ENCODE assay signal across 8 mouse cellular contexts in the genomic region with DNA sequence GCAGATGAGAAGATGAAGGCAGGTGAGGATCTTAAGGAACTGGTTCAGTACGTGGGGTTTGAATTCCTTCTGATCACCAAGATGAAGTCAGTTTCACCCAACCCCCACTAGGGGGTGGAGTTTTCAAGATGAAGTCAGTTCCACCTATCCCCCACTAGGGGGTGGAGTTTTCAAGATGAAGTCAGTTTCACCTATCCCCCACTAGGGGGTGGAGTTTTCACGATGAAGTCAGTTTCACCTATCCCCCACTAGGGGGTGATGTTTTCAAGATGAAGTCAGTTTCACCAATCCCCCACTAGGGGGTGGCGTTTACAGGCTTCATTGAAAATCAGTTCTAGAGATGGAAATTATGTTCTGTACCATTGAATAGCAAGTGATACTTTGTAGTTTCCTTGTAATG.
A peak's percentile ranks its signal among the peaks of the same experiment; 100 is the strongest.
DNase-seq lines count a peak whose midpoint lies in the region; TF ChIP-seq lines count a peak whose summit lies in the region.

No protein-coding gene starts in this region.

- H3K4me3 ChIP-seq in lung, adult 2 months (replicated peaks; ENCODE audit: extremely low read depth, low read depth, low read length) = no peak overlapping the region
- no peak overlapping the region for H3K4me3 ChIP-seq in olfactory bulb, adult 2 months (ENCODE audit: insufficient read depth, low read depth, low read length)

- WGBS in lung, adult 2 months = 80% methylated on average over 3 of the region's 3 CpGs
- 84% methylated on average over 3 of the region's 3 CpGs for WGBS in olfactory bulb, adult 2 months

- no peak overlapping the region for H3K27ac ChIP-seq in olfactory bulb, adult 2 months (ENCODE audit: insufficient read depth, low read depth, low read length)

- TF ChIP-seq CTCF in lung, adult 2 months (IDR thresholded peaks at IDR 0.05; ENCODE audit: insufficient read depth, low read length) = peak; percentile 26; the same call in 1 of the 2 replicates
- TF ChIP-seq CTCF in olfactory bulb, adult 2 months (IDR thresholded peaks at IDR 0.05; ENCODE audit: insufficient read depth, low read depth, low read length) = peak; percentile 34; the same call in 1 of the 2 replicates

- peak; percentile 44 for DNase-seq in adrenal gland, postnatal 14 days
- DNase-seq in adrenal gland, postnatal 4 days (ENCODE audit: low spot score in 2 of 2) = no peak
- no peak for DNase-seq in lung, adult 2 months
- no peak for DNase-seq in lung, adult 18-20 months
- DNase-seq in c-Kit-positive CD71-negative TER-119-negative erythroid progenitor cells, embryonic 14.5 days (ENCODE audit: low read depth) = peak; percentile 9
- DNase-seq in frontal cortex, adult 2 months (ENCODE audit: extremely low spot score in 1 of 2, low spot score in 1 of 2) = no peak
- no peak for DNase-seq in gastrocnemius, postnatal 4 days (ENCODE audit: low spot score in 2 of 2)

- no peaks in the 10 kb centered on the region for H3K4me1 ChIP-seq in lung, adult 2 months (ENCODE audit: control insufficient read depth, insufficient read depth, low read length)
- no peaks in the 10 kb centered on the region for H3K4me1 ChIP-seq in olfactory bulb, adult 2 months (ENCODE audit: control insufficient read depth, insufficient read depth, low read length)

- no peak for TF ChIP-seq POLR2A in lung, adult 2 months (IDR thresholded peaks at IDR 0.05; ENCODE audit: borderline replicate concordance, extremely low read depth, low read depth, low read length)
- no peak for TF ChIP-seq POLR2A in olfactory bulb, adult 2 months (IDR thresholded peaks at IDR 0.05; ENCODE audit: insufficient read depth, low read depth, low read length)

Comparison
In these comparisons a context has a peak if more than half of its experiments do, and no peak if none do; other contexts are left out.
1. DNase-seq: peak in adrenal gland, postnatal 14 days (single experiment) and c-Kit-positive CD71-negative TER-119-negative erythroid progenitor cells, embryonic 14.5 days (single experiment); none in adrenal gland, postnatal 4 days (0 of 2), lung, adult 2 months (single experiment), lung, adult 18-20 months (0 of 2), frontal cortex, adult 2 months (0 of 2) and gastrocnemius, postnatal 4 days (0 of 2).